Mouse (Mus musculus): ENCODE results near the gene Caskin1. TPM values are rescaled to one million over a fixed set of nuclear protein-coding genes. Genes with fewer than 3 reads are reported as not detected.

Caskin1 gene
- polyA plus RNA-seq, 1 experiment from 2014 or later: 1.1 TPM

- DNase-seq (ENCODE audit: low spot score) (no peak), ATAC-seq (replicated peaks; ENCODE audit: low FRiP score, low read depth) (no peak)
- no peak overlapping the region for H3K27ac ChIP-seq
- no peaks in the 10 kb centered on the region for H3K4me1 ChIP-seq (replicated peaks; ENCODE audit: insufficient read depth, low read length)
- 86% methylated on average over 8 of the region's 8 CpGs for WGBS
- no peak for TF ChIP-seq CTCF (IDR thresholded peaks at IDR 0.05; ENCODE audit: low read depth)
- no peak overlapping the region for H3K4me2 ChIP-seq (ENCODE audit: low read length)
- peaks cover 63% of the 10 kb centered on the region for H3K36me3 ChIP-seq (ENCODE audit: insufficient read depth, low read length)
- no peaks in the 10 kb centered on the region for H3K27me3 ChIP-seq (ENCODE audit: insufficient read depth, low read length)
- no peak overlapping the region for H3K4me3 ChIP-seq (replicated peaks; ENCODE audit: low read depth, low read length)
- H3K9ac ChIP-seq (ENCODE audit: low read depth, low read length): no peak overlapping the region
- no peaks in the 10 kb centered on the region for H3K9me3 ChIP-seq (replicated peaks; ENCODE audit: low read length)
These were observed 41.8 kb upstream of the Caskin1 start for GRCm38 (mm10) chr17:24446590-24446989.

DNA sequence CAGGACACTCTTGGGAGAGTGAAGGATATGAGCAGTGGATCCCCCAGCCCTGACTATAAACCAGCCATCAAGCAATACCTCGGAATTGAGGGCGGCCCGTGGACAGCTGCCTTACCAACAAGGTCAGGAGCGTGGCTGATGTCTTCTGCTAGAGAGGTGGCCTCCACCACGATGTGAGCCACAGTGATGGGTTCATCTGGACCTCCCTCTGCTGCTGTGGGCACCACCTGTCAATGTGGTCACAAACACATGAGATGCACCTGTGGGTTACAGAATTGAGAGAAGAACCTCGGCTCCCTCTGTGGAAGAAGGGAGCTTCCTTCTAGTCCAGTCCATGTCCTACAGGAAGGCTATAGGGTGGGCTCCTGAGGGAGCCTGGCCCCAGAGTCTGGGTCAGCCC lies 38.9 kb upstream of the Caskin1 start:
- H3K27me3 ChIP-seq (ENCODE audit: insufficient read depth, low read length): no peaks in the 10 kb centered on the region
- H3K36me3 ChIP-seq (ENCODE audit: insufficient read depth, low read length): peaks cover 55% of the 10 kb centered on the region
- H3K27ac ChIP-seq: no peak overlapping the region
- no peak for ATAC-seq (replicated peaks; ENCODE audit: low FRiP score, low read depth)
- H3K9ac ChIP-seq (ENCODE audit: low read depth, low read length): no peak overlapping the region
- no peak overlapping the region for H3K4me3 ChIP-seq (replicated peaks; ENCODE audit: low read depth, low read length)
- H3K9me3 ChIP-seq (replicated peaks; ENCODE audit: low read length): no peaks in the 10 kb centered on the region
- no peak overlapping the region for H3K4me2 ChIP-seq (ENCODE audit: low read length)
- H3K4me1 ChIP-seq (replicated peaks; ENCODE audit: insufficient read depth, low read length): 0 out of 2 replicates have a peak, but pooled peaks cover 8% of the 10 kb centered on the region
- no peak for DNase-seq (ENCODE audit: low spot score)
- no peak for TF ChIP-seq CTCF (IDR thresholded peaks at IDR 0.05; ENCODE audit: low read depth)
- WGBS: 90% methylated on average over 6 of the region's 6 CpGs

GRCm38 (mm10) chr17:24451220-24451619 lies 37.2 kb upstream of the Caskin1 start:
- Histone ChIP-seq H3K36me3 (ENCODE audit: insufficient read depth, low read length) (peaks cover 38% of the 10 kb centered on the region), H3K9me3 (replicated peaks; ENCODE audit: low read length) (no peaks in the 10 kb centered on the region), H3K4me1 (replicated peaks; ENCODE audit: insufficient read depth, low read length) (0 out of 2 replicates have a peak, but pooled peaks cover 8% of the 10 kb centered on the region), H3K4me3 (replicated peaks; ENCODE audit: low read depth, low read length) (no peak overlapping the region), H3K27ac (no peak overlapping the region), H3K4me2 (ENCODE audit: low read length) (no peak overlapping the region), H3K9ac (ENCODE audit: low read depth, low read length) (no peak overlapping the region), H3K27me3 (ENCODE audit: insufficient read depth, low read length) (no peaks in the 10 kb centered on the region)
- ATAC-seq (replicated peaks; ENCODE audit: low FRiP score, low read depth) (no peak), DNase-seq (ENCODE audit: low spot score) (no peak)
- WGBS: 95% methylated on average over 6 of the region's 6 CpGs
- TF ChIP-seq CTCF (IDR thresholded peaks at IDR 0.05; ENCODE audit: low read depth): no peak

GRCm38 (mm10) chr17:24453372-24453771 lies 35.0 kb upstream of the Caskin1 start:
- no peaks in the 10 kb centered on the region for H3K9me3 ChIP-seq (replicated peaks; ENCODE audit: low read length)
- no peak overlapping the region for H3K4me2 ChIP-seq (ENCODE audit: low read length)
- no peaks in the 10 kb centered on the region for H3K27me3 ChIP-seq (ENCODE audit: insufficient read depth, low read length)
- no peak overlapping the region for H3K27ac ChIP-seq
- peaks cover 17% of the 10 kb centered on the region for H3K36me3 ChIP-seq (ENCODE audit: insufficient read depth, low read length)
- no peak for TF ChIP-seq CTCF (IDR thresholded peaks at IDR 0.05; ENCODE audit: low read depth)
- ATAC-seq (replicated peaks; ENCODE audit: low FRiP score, low read depth) (no peak), DNase-seq (ENCODE audit: low spot score) (no peak)
- H3K4me1 ChIP-seq (replicated peaks; ENCODE audit: insufficient read depth, low read length): 0 out of 2 replicates have a peak, but pooled peaks cover 8% of the 10 kb centered on the region
- H3K4me3 ChIP-seq (replicated peaks; ENCODE audit: low read depth, low read length): no peak overlapping the region
- 65% methylated on average over 2 of the region's 2 CpGs for WGBS
- H3K9ac ChIP-seq (ENCODE audit: low read depth, low read length): no peak overlapping the region

DNA sequence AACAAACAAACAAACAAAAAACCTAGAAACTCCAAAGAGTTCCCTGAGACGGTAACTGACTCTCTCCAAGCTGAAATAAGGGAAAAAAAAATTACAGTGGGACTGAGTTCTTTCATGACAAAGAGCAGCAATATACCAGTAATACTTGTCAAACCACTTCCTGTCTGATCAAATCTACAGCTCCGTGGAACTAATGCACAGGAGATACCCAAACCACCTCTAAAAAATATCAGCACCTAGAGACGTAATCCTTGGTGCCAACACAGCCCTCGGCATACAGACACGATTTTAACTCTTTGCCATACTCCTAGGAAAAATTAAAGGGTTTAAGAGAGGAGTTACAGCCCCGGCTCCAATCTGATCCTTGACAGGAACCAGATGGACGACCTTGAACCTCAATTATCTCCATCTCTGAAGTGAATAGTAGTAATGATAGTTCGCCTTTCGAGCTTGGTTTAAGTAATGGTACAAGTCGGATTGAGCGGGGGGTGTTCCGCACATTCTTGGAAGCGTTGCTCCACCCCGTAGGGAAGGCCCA lies 34.1 kb upstream of the Caskin1 start:
- H3K36me3 ChIP-seq (ENCODE audit: insufficient read depth, low read length): peaks cover 8% of the 10 kb centered on the region
- peak overlapping the region; percentile 89 for H3K4me3 ChIP-seq (replicated peaks; ENCODE audit: low read depth, low read length)
- H3K27ac ChIP-seq: peak overlapping the region; percentile 99
- H3K9ac ChIP-seq (ENCODE audit: low read depth, low read length): peak overlapping the region; percentile 87
- H3K9me3 ChIP-seq (replicated peaks; ENCODE audit: low read length): no peaks in the 10 kb centered on the region
- no peak for TF ChIP-seq CTCF (IDR thresholded peaks at IDR 0.05; ENCODE audit: low read depth)
- 0 out of 2 replicates have a peak, but pooled peaks cover 8% of the 10 kb centered on the region for H3K4me1 ChIP-seq (replicated peaks; ENCODE audit: insufficient read depth, low read length)
- 3% methylated on average over 14 of the region's 14 CpGs for WGBS
- H3K27me3 ChIP-seq (ENCODE audit: insufficient read depth, low read length): no peaks in the 10 kb centered on the region
- DNase-seq (ENCODE audit: low spot score) (no peak), ATAC-seq (replicated peaks; ENCODE audit: low FRiP score, low read depth) (no peak)
- peak overlapping the region; percentile 69 for H3K4me2 ChIP-seq (ENCODE audit: low read length)

DNA sequence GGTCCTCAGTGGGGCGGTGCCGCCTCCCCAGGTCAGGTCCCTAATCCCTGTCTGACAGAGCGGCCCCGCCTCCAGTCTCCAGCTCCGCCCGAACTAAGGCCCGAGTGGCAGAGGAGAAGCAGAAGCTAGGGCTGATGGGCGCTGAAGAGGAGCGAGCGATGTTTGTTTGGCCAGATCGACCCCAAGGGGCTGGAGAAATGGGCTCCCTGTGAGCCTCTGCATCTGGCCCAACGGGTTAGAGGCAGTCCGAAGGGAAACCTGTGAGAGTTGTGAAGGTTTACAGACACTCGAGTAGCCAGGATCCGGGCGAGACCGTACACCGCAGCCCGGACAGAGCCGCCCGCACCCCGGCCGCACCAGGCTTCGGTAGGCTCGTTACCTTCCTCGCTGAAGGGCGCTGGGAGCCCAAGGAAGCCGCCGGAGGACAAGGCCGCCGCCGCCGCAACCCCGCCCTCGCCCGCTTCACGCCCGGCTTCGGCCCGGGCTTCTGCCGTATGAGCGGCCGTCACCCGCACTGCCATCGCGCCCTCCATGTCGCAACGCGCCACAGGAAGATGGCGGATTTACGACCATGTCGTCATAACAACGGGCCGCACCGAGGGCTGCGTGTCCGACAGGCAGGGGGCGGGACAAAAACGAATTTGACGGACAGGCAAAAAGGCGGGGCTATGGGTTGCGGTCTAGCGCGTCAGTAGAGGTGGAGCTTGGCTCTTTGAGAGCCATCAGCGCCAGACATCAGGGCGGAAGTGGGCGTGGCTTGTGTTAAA lies 33.5 kb upstream of the Caskin1 start:
- Histone ChIP-seq H3K4me3 (replicated peaks; ENCODE audit: low read depth, low read length) (peak overlapping the region; percentile 89), H3K27me3 (ENCODE audit: insufficient read depth, low read length) (no peaks in the 10 kb centered on the region), H3K27ac (peak overlapping the region; percentile 99), H3K9me3 (replicated peaks; ENCODE audit: low read length) (no peaks in the 10 kb centered on the region), H3K36me3 (ENCODE audit: insufficient read depth, low read length) (peaks cover 2% of the 10 kb centered on the region; the same call in 1 of the 2 replicates), H3K4me1 (replicated peaks; ENCODE audit: insufficient read depth, low read length) (0 out of 2 replicates have a peak, but pooled peaks cover 8% of the 10 kb centered on the region), H3K9ac (ENCODE audit: low read depth, low read length) (peak overlapping the region; percentile 87), H3K4me2 (ENCODE audit: low read length) (peak overlapping the region; percentile 69)
- ATAC-seq (replicated peaks; ENCODE audit: low FRiP score, low read depth) (peak; percentile 93), DNase-seq (ENCODE audit: low spot score) (peak; percentile 100)
- under 1% methylated on average over 63 of the region's 67 CpGs for WGBS
- TF ChIP-seq CTCF (IDR thresholded peaks at IDR 0.05; ENCODE audit: low read depth): peak; percentile 48; the same call in 1 of the 2 replicates
